Mouse (Mus musculus) ES-CJ7 (cell line): ENCODE measurements at regions not wholly inside any gene's neighbourhood (a gene's known extent, or its start where the extent isn't known, plus 50 kb on each side); places are given as distances from the start of the nearest gene placed in this dataset.

Source experiments
- DNase-seq: peaks from one replicate; pipeline ENCODE4 v3.0.0; 2011; ENCODE audit warnings: low read depth, low spot score

DNA sequence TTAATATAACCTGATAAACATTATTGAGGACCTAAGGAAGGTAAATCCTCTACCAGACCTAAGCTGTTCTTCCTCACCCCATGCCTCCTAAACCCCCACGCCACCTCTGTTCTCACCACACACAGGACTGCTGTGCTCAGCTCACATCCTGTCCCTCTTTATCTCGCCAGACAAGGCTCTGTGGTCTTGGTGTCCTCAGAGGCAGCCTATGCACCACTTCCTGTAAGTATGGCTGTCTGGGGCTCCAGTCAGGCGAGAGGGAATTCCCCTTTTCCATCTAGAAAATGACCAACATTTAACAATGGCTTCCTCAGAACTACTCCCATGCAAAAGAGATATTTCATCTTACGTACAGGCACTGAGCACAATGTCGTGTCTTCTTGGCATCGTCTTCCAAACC is 86.2 kb upstream of the Dhrs4 start:
- no peak for DNase-seq

DNA sequence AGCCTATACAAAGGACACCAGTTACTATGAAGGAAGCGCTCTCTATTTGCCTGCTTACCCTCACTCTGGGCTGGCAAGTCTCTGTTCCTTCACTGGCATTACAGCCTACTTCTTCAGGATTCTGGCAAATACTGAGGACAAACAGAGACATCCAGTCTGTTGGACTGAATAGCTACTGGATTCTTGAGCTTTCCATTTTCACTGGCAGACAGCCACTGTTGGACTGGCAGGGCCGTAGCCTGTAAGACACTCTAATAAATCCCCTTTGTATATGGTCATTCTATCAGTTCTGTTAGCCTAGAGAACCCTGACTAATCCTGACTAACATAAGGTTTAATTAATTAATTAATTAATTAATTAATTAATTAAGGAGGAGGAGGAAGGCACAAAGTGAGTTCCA is 72.4 kb upstream of the Dhrs4 start:
- no peak for DNase-seq
